Mouse (Mus musculus) forebrain, embryonic 12.5 days (tissue): ENCODE measurements around the gene Myrf. TPM values are rescaled to one million over a fixed set of nuclear protein-coding genes. Genes with fewer than 3 reads are reported as not detected.
A peak's percentile ranks its signal among the peaks of the same experiment; 100 is the strongest.

Experiments used
- ATAC-seq: fragments of 200-750 bp; cut with Nextera tagmentation; 2 replicates; pipeline ENCODE4 v1.8.0; 2017; ENCODE audit warnings: moderate TSS enrichment; ENCODE audit not compliant: low FRiP score
- H3K27ac ChIP-seq: fragments of 300-500 bp; sonication (generic); 2 replicates; pipeline ENCODE4 v1.5.1; 2016; ENCODE audit warnings: mild to moderate bottlenecking
- H3K27me3 ChIP-seq: fragments of 300-500 bp; sonication (generic); 2 replicates; pipeline ENCODE4 v1.6.1; 2016; ENCODE audit warnings: mild to moderate bottlenecking
- H3K36me3 ChIP-seq: fragments of 300-500 bp; sonication (generic); replicated peaks from 2 replicates; pipeline ENCODE4 v1.6.1; 2016; ENCODE audit warnings: mild to moderate bottlenecking
- H3K4me1 ChIP-seq: fragments of 300-500 bp; sonication (generic); 2 replicates; pipeline ENCODE4 v1.6.1; 2016
- H3K4me2 ChIP-seq: fragments of 300-500 bp; sonication (generic); 2 replicates; pipeline ENCODE4 v1.6.1; 2016; ENCODE audit warnings: mild to moderate bottlenecking, moderate library complexity
- H3K4me3 ChIP-seq: fragments of 300-500 bp; sonication (generic); replicated peaks from 2 replicates; pipeline ENCODE4 v1.5.1; 2016; ENCODE audit warnings: mild to moderate bottlenecking
- H3K9ac ChIP-seq: fragments of 300-500 bp; sonication (generic); 2 replicates; pipeline ENCODE4 v1.6.1; 2016; ENCODE audit warnings: mild to moderate bottlenecking
- H3K9me3 ChIP-seq: fragments of 300-500 bp; sonication (generic); 2 replicates; pipeline ENCODE4 v1.6.1; 2016
- WGBS: fragments of 180-500 bp; shearing (Covaris S2); methylation state at CpG from one replicate; pipeline ENCODE4 v1.1.7; 2016; 5-methylcytosine and 5-hydroxymethylcytosine counted together
- polyA plus RNA-seq: library from polyadenylated mRNA; unstranded; fragments of >200 nt; fragmentation: Nextera tagmentation; extraction: Ambion mirVana; gene quantifications from 2 replicates; pipeline ENCODE4 v1.2.1, GENCODE M21; 2016

Gene Myrf
- polyA plus RNA-seq, 1 experiment from 2014 or later = 0.72 TPM

DNA sequence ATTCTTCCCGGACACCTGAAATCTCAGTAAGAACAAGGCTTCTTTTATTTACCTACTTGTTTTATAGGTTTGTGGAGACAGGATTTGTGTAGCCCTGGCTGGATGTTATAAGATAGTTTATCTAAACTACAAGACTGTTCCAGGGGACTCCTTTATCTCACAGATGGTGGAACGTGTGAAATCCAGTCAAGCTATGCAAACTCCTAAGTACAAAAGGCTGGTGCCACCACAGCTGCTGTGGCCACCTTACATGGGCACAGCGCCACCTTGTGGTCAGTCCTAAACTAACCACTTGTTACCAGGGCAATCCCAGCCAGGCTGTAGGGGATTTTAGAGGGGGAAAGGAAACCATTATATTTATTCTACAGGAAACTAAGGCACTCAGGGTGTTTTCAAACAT is 41.8 kb downstream of the Myrf start:
- Histone ChIP-seq H3K36me3 (peaks cover 60% of the 10 kb centered on the region), H3K9ac (no peak overlapping the region), H3K4me3 (no peak overlapping the region), H3K27me3 (no peaks in the 10 kb centered on the region), H3K9me3 (no peaks in the 10 kb centered on the region), H3K4me2 (no peak overlapping the region), H3K4me1 (peaks cover 10% of the 10 kb centered on the region), H3K27ac (no peak overlapping the region)
- ATAC-seq = peak; percentile 54; the same call in 1 of the 2 replicates
- 30% methylated on average over 3 of the region's 3 CpGs for WGBS

GRCm38 (mm10) chr19:10198286-10198685 is 42.3 kb downstream of the Myrf start:
- peaks cover 8% of the 10 kb centered on the region for H3K4me1 ChIP-seq
- H3K27me3 ChIP-seq = no peaks in the 10 kb centered on the region
- peaks cover 64% of the 10 kb centered on the region for H3K36me3 ChIP-seq
- no peak overlapping the region for H3K4me2 ChIP-seq
- WGBS = 80% methylated on average over 2 of the region's 2 CpGs
- ATAC-seq = no peak; the same call in 1 of the 2 replicates
- H3K9ac ChIP-seq = no peak overlapping the region
- no peak overlapping the region for H3K4me3 ChIP-seq
- no peaks in the 10 kb centered on the region for H3K9me3 ChIP-seq
- H3K27ac ChIP-seq = no peak overlapping the region

GRCm38 (mm10) chr19:10197130-10197529 is 43.4 kb downstream of the Myrf start:
- WGBS = 86% methylated on average over 4 of the region's 4 CpGs
- H3K36me3 ChIP-seq = peaks cover 76% of the 10 kb centered on the region

GRCm38 (mm10) chr19:10195252-10195651 is 45.3 kb downstream of the Myrf start:
- Histone ChIP-seq H3K27ac (no peak overlapping the region), H3K4me2 (no peak overlapping the region), H3K4me1 (no peaks in the 10 kb centered on the region), H3K9me3 (no peaks in the 10 kb centered on the region), H3K9ac (no peak overlapping the region), H3K4me3 (no peak overlapping the region), H3K36me3 (peaks cover 82% of the 10 kb centered on the region), H3K27me3 (no peaks in the 10 kb centered on the region)
- ATAC-seq = no peak
- WGBS = 86% methylated on average over 5 of the region's 5 CpGs

More at GRCm38 (mm10) chr19:10197130-10197529, 43.4 kb downstream of the Myrf start:
- Histone ChIP-seq H3K27me3 (no peaks in the 10 kb centered on the region), H3K27ac (no peak overlapping the region), H3K4me3 (no peak overlapping the region), H3K9ac (no peak overlapping the region), H3K4me1 (no peaks in the 10 kb centered on the region), H3K4me2 (no peak overlapping the region), H3K9me3 (no peaks in the 10 kb centered on the region)
- ATAC-seq = no peak

- 87% methylated on average over 11 of the region's 11 CpGs for WGBS
- H3K9me3 ChIP-seq = no peaks in the 10 kb centered on the region
- peaks cover 82% of the 10 kb centered on the region for H3K36me3 ChIP-seq
- no peak overlapping the region for H3K9ac ChIP-seq
- H3K27ac ChIP-seq = no peak overlapping the region
- ATAC-seq = no peak
- no peaks in the 10 kb centered on the region for H3K4me1 ChIP-seq
- H3K4me3 ChIP-seq = no peak overlapping the region
- no peaks in the 10 kb centered on the region for H3K27me3 ChIP-seq
- H3K4me2 ChIP-seq = no peak overlapping the region
Measured at GRCm38 (mm10) chr19:10194337-10194736, 46.2 kb downstream of the Myrf start.

DNA sequence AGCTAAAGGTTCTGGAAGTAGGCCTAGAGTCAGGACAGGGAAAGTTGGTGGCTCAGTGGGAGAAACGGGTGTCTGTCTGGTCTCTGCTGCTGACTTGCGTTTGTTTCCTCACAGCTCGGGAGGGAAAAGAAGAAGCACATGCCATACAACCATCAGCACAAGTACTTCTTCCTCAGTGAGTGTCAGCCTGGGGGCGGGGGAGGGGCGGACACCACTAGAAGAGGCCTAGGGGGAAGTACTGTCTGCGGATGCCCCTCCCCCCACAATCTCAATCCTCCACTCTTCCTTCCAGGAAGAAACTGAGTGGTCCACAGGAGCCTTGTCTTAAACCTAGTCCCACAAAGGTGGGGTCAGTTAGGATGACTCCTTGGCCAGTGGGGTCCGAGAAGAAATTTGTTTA is 49.2 kb downstream of the Myrf start:
- no peak overlapping the region for H3K4me3 ChIP-seq
- no peak overlapping the region for H3K27ac ChIP-seq
- ATAC-seq = 0 out of 2 replicates have a peak, but pooled peaks have one; percentile 15
- H3K9me3 ChIP-seq = no peaks in the 10 kb centered on the region
- H3K36me3 ChIP-seq = peaks cover 100% of the 10 kb centered on the region
- H3K4me1 ChIP-seq = peaks cover 5% of the 10 kb centered on the region
- H3K27me3 ChIP-seq = no peaks in the 10 kb centered on the region
- no peak overlapping the region for H3K4me2 ChIP-seq
- no peak overlapping the region for H3K9ac ChIP-seq
- WGBS = 81% methylated on average over 7 of the region's 7 CpGs

GRCm38 (mm10) chr19:10190796-10191195 is 49.8 kb downstream of the Myrf start:
- Histone ChIP-seq H3K9ac (no peak overlapping the region), H3K27ac (no peak overlapping the region), H3K4me3 (no peak overlapping the region), H3K27me3 (no peaks in the 10 kb centered on the region), H3K9me3 (no peaks in the 10 kb centered on the region), H3K4me2 (no peak overlapping the region), H3K4me1 (peaks cover 10% of the 10 kb centered on the region), H3K36me3 (peaks cover 100% of the 10 kb centered on the region)
- WGBS = 56% methylated on average over 2 of the region's 2 CpGs
- no peak for ATAC-seq

GRCm38 (mm10) chr19:10189940-10190339 is 50.6 kb downstream of the Myrf start:
- Histone ChIP-seq H3K9me3 (no peaks in the 10 kb centered on the region), H3K4me2 (no peak overlapping the region), H3K36me3 (peaks cover 100% of the 10 kb centered on the region), H3K4me3 (no peak overlapping the region), H3K27me3 (no peaks in the 10 kb centered on the region), H3K27ac (peak overlapping the region; percentile 19; the same call in 1 of the 2 replicates), H3K4me1 (peaks cover 18% of the 10 kb centered on the region), H3K9ac (no peak overlapping the region)
- no peak for ATAC-seq
- WGBS = 94% methylated on average over 8 of the region's 8 CpGs

DNA sequence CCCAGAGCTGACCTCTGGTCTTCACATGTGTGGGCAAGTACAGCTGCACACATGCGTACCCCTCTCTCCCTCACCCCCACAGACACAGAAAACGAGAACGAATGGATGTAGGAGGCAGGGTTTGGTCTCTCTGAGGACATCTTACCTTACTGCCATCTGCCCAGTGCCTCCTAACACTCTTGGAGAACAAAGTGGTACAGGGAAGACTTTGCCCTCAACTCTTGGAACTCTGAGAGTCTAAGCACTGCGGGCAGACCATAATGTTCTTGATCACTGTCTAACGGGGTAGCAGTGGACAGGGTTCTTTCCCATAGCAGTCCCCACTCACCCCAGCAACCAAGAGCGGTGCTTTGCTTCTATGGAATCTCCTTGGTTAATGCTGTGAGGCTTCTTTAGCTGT is 51.5 kb downstream of the Myrf start:
- WGBS = 93% methylated on average over 6 of the region's 6 CpGs
- Histone ChIP-seq H3K27me3 (no peaks in the 10 kb centered on the region), H3K4me2 (no peak overlapping the region), H3K27ac (no peak overlapping the region), H3K36me3 (peaks cover 92% of the 10 kb centered on the region), H3K4me1 (peaks cover 28% of the 10 kb centered on the region), H3K4me3 (no peak overlapping the region), H3K9me3 (no peaks in the 10 kb centered on the region), H3K9ac (no peak overlapping the region)
- ATAC-seq = no peak

DNA sequence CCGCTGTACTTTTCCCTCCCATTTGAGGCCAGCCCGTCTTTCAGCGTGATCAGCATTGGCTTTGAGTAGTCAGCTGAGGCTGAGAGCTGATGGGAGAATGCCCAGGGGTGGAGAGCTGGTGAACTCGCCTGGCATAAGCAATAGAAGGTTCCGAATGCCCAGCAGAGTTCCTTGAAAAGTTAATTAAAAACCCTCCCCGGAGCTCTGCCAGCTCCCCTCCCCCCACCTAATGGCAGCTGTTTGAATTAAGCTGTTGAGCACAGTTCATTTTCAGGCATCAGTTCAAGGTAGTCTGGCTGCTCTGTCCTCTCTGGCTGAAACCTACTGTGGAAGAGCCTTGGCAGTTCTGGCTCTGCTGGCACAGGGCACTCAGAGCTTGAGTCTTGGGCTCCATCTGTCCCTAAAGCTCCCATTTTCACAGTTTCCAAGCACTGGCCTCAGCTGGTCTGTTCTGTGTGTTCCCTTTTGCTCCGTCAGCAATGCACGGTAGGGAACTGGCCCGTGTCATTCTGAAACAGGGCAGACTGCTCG is 52.2 kb downstream of the Myrf start:
- peaks cover 29% of the 10 kb centered on the region for H3K4me1 ChIP-seq
- no peaks in the 10 kb centered on the region for H3K9me3 ChIP-seq
- no peak overlapping the region for H3K4me2 ChIP-seq
- 69% methylated on average over 10 of the region's 10 CpGs for WGBS
- H3K27ac ChIP-seq = no peak overlapping the region
- H3K27me3 ChIP-seq = no peaks in the 10 kb centered on the region
- no peak for ATAC-seq
- no peak overlapping the region for H3K4me3 ChIP-seq
- no peak overlapping the region for H3K9ac ChIP-seq
- peaks cover 85% of the 10 kb centered on the region for H3K36me3 ChIP-seq

GRCm38 (mm10) chr19:10186569-10186968 is 54.0 kb downstream of the Myrf start:
- Histone ChIP-seq H3K4me2 (no peak overlapping the region), H3K36me3 (peaks cover 67% of the 10 kb centered on the region), H3K4me3 (no peak overlapping the region), H3K4me1 (peaks cover 36% of the 10 kb centered on the region), H3K9me3 (no peaks in the 10 kb centered on the region), H3K9ac (no peak overlapping the region), H3K27me3 (no peaks in the 10 kb centered on the region), H3K27ac (no peak overlapping the region)
- WGBS = 92% methylated on average over 8 of the region's 8 CpGs
- no peak for ATAC-seq

DNA sequence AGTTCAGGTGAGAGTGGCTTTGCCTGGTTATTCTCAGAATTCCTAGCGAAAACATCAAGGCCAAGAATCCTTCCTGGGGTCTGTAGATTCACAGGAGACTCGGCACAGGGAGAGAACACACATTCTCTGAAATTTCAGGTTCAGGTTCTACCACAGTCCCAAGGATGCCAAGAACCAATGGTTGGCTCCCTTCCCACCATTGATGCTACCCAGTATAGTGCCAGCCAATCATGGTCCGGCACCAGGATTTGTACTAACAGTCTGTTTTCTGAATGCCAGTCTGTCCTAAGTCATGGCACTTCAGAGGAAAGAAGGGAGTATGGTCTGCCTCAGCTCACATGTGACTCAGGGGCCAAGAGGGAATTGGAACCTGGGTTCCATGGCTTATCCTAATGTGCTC is 54.7 kb downstream of the Myrf start:
- H3K36me3 ChIP-seq = peaks cover 60% of the 10 kb centered on the region

DNA sequence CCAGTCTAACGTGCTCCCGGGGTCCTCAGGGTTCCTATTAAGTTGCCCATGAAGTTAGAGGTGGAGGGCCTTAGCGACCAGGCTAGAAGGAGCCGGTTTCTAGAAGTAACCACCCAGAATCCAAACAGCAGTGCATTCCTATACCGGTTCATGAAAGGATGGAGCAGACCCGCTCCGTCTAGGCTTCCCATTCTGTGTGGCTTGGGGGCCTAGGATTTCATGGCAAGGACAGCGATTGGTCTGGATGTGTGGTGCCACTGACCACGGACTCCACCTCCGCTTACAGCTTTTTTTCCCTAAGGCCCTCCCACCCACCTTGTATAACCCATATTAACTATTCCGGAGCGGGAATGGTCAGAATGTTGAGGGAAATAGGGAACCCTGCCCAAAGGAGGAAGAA is 56.5 kb downstream of the Myrf start:
- ATAC-seq = peak; percentile 44; the same call in 1 of the 2 replicates
- Histone ChIP-seq H3K27ac (peak overlapping the region; percentile 95), H3K4me3 (peak overlapping the region; percentile 91), H3K9ac (peak overlapping the region; percentile 97), H3K9me3 (no peaks in the 10 kb centered on the region), H3K4me1 (peaks cover 36% of the 10 kb centered on the region), H3K36me3 (peaks cover 42% of the 10 kb centered on the region), H3K27me3 (no peaks in the 10 kb centered on the region), H3K4me2 (peak overlapping the region; percentile 76)
- WGBS = 6% methylated on average over 12 of the region's 12 CpGs

More for the DNA sequence above, 54.7 kb downstream of the Myrf start:
- Histone ChIP-seq H3K27ac (0 out of 2 replicates have a peak overlapping the region, but pooled peaks have one; percentile 50), H3K4me1 (peaks cover 36% of the 10 kb centered on the region), H3K9ac (no peak overlapping the region), H3K27me3 (no peaks in the 10 kb centered on the region), H3K4me3 (0 out of 2 replicates have a peak overlapping the region, but pooled peaks have one; percentile 2), H3K4me2 (no peak overlapping the region; the same call in 1 of the 2 replicates), H3K9me3 (no peaks in the 10 kb centered on the region)
- WGBS = 96% methylated on average over 3 of the region's 3 CpGs
- no peak for ATAC-seq
